Mouse (Mus musculus) left cerebral cortex, adult 2 months (tissue): Measurements from ENCODE around the gene Zc3h10. TPM values are rescaled to one million over a fixed set of nuclear protein-coding genes. Genes with fewer than 3 reads are reported as not detected.

ENCODE experiments used
- DNase-seq, 2 experiments: peaks; one replicate each; pipeline ENCODE4 v3.0.0; 2021 to 2022; ENCODE audit warnings: low spot score in 2 of 2, mixed read lengths in 1 of 2; ENCODE audit errors: extremely low spot score in 1 of 2
- H3K27ac ChIP-seq: fragments of 200-600 bp; 2 replicates; pipeline ENCODE4 v1.8.1; 2022
- H3K4me3 ChIP-seq: fragments of 200-600 bp; 2 replicates; pipeline ENCODE4 v1.8.1; 2022
- CTCF ChIP-seq: fragments of 200-600 bp; IDR thresholded peaks from 2 replicates; pipeline ENCODE4 v1.8.1; 2022; ENCODE audit warnings: antibody characterized with exemption, mild to moderate bottlenecking, moderate library complexity
- intact Hi-C: fragments of 180-260 bp; cut with DNase I; formaldehyde crosslinking; loops from one replicate; pipeline ENCODE4 v1.15.1; 2025
- long read RNA-seq, 2 experiments: library from polyadenylated mRNA; stranded (forward); transcript quantifications; one replicate each; pipeline ENCODE4 v2.0.0; 2021; ENCODE audit warnings: borderline mapping rate in 2 of 2
- total RNA-seq, 2 experiments: library from RNA; stranded (reverse); gene quantifications; 2 replicates each; pipeline ENCODE4 v1.2.3; 2021

Zc3h10 gene
- total RNA-seq: 10 to 100 TPM; 12.4 to 15.7 TPM
- long read RNA-seq, experiment 1, transcript Zc3h10-201 (3 exons, 3,721 nt): major isoform, 14 of 25 reads
- long read RNA-seq, experiment 1, partial matches to known transcripts: 1 of 25 reads
- long read RNA-seq, experiment 1, other reads (novel, unspliced or antisense): 7 of 25 reads
- long read RNA-seq, experiment 2, transcript Zc3h10-201 (3 exons, 3,721 nt): major isoform, 10 of 14 reads
- long read RNA-seq, experiment 2, partial matches to known transcripts: 0 of 14 reads
- long read RNA-seq, experiment 2, other reads (novel, unspliced or antisense): 2 of 14 reads

DNA sequence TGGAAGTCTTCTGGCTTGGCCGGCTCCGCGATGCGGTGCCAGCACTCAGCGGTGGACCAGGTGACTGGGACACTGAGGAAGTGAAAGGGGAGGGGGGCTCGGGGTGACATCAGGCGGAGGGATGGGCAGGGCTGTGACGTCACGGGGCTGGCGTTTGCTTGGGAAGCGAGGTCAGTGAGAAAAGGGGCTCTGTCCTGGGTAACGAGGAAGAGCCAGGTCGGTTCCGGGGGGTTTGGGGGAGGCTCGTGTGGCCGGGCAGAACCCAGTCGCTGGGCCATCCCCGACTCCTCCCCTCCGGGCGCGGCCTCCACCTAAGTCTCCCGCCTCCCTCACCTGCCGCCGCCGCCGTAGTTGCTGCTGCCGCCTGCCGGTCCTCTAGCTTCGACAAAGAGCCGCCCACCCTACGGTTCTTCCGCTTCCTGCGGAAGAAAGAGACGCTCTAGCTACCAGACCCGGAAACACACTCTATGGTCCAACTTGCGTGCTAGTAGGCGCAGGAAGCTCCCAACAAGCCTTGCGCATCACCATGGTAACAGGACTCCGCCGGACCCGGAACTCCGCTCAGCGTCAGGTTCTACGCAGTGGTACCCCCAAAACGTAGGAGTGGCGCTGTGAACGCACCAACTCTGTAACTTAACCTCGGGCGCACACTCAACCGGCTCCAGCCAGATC is at the start of gene Zc3h10:
Gene Zc3h10, minus strand, starts transcription at position 414 of the 672 bp plus-strand sequence.
- intact Hi-C loops: loop anchor here (2.0 kb wide), 1 partner anchor 55 kb away; no protein-coding TSS in a partner anchor
- peak; percentile 93 to 95 for DNase-seq
- Histone ChIP-seq H3K4me3 (peak within 1 kb of the TSS; percentile 73), H3K27ac (peak within 1 kb of the TSS; percentile 97)
- peak; percentile 50 for TF ChIP-seq CTCF

DNA sequence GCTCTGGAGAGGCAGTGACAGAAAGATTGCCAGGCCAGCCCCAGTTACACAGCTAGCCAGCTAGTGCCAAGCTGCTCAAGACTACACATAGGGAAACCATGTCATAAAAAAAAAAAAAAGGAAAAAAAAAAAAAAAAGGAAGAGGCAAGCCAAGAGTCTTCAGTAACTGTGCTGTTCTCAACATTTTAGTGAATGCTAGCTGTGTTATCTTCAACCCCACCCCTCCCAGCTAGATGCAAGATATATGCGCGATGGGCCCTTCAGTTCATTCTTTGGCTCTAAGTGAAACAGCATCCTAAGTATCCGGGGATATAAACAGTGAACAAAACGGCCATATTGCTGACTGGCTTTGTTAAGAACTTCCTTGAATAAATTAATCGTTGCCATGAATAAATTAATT is 45.2 kb upstream of the Zc3h10 start:
- intact Hi-C loops: no loop called here
- DNase-seq: no peak
- Histone ChIP-seq H3K4me3 (no peak overlapping the region), H3K27ac (no peak overlapping the region)
- no peak for TF ChIP-seq CTCF

DNA sequence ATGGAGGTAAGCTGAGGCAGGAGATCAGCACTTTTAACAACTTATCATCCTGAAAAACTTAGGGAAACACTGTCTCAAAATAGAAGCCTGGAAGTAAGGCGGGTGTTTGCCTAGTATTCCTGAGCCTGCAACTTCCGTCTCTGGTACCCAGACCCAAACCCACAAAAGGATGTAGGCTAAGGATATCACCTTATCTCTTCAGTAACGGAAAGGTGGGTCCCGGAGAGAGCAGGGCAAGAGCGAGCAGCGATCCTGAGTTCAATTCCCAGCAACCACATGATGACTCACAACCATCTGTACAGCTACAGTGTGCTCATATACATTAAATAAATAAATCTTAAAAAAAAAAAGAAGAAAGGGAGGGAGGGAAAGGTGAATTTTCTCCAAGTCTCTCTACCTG is 43.9 kb upstream of the Zc3h10 start:
- Histone ChIP-seq H3K4me3 (no peak overlapping the region), H3K27ac (no peak overlapping the region)
- TF ChIP-seq CTCF: no peak
- intact Hi-C loops: no loop called here
- no peak for DNase-seq

DNA sequence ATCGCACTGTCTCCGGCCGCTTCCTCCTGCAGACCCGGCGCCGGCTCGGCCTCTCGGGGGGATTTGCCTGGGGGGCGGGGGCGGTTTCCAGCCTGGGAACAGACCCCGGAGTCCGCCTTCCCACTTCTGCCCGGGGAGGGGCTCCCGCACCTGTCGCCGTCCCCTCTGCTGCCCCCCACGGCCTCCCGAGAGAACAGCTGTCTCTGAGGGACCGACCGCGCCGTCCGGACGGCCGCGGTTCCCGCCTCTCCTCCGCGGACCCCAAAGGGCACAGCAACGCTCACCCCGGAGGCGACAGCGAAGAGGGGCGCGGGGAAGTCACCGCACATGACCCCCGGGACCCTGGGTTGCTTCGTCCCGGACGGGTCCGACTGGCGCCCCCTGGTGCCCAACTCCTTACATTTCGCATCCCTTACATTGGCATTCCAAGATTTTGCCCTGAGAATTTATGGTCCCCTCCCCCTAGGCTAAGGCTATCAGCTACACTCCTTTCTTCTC is 42.7 kb upstream of the Zc3h10 start:
- H3K27ac ChIP-seq: no peak overlapping the region

DNA sequence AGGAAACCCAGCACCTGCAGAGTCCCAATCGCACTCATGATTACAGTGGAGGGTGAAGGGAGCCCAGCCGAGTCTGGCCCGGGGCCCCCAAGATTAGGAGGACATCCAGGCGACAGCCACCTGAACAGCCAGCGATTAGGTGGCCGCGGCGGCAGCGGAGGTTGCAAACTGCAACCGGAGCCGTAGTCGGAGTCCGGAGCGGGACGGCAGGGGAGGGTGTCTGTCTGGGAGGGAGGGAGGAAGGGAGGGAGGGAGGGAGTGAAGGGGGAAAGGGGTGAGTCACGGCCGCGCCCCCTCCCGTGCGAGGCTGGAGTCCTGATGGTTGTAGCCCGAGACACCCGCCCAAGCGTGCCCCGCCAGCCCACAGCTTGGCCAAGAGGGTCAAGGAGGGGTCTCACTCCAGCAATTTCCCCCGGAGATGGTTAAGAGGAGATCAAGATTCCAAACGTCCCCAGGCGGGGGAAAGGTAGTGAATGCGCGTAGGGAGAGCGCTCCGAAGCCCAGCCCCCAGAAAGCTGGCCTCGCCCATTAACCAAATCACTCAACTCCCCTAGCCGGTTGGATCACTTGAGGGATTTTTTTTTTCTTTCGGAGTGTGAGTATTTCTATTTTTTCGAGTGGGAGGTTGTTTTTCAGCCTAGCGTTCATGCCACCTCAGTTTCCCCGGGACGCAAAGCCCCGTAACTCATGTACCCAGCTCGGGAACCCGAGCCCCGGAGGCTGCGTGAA is 42.1 kb upstream of the Zc3h10 start, which contains the start of gene Erbb3:
Gene Erbb3, minus strand, starts transcription at position 189 of the 729 bp plus-strand sequence.
- H3K4me3 ChIP-seq: peak within 1 kb of the TSS; percentile 52
- TF ChIP-seq CTCF: no peak
- H3K27ac ChIP-seq: 0 out of 2 replicates have a peak within 1 kb of the TSS, but pooled peaks have one; percentile 21
- no peak for DNase-seq
- intact Hi-C loops: no loop called here

More for the DNA sequence above, 42.7 kb upstream of the Zc3h10 start:
- DNase-seq: peak; percentile 39 to 42
- intact Hi-C loops: no loop called here
- H3K4me3 ChIP-seq: peak overlapping the region; percentile 52
- TF ChIP-seq CTCF: peak; percentile 82

DNA sequence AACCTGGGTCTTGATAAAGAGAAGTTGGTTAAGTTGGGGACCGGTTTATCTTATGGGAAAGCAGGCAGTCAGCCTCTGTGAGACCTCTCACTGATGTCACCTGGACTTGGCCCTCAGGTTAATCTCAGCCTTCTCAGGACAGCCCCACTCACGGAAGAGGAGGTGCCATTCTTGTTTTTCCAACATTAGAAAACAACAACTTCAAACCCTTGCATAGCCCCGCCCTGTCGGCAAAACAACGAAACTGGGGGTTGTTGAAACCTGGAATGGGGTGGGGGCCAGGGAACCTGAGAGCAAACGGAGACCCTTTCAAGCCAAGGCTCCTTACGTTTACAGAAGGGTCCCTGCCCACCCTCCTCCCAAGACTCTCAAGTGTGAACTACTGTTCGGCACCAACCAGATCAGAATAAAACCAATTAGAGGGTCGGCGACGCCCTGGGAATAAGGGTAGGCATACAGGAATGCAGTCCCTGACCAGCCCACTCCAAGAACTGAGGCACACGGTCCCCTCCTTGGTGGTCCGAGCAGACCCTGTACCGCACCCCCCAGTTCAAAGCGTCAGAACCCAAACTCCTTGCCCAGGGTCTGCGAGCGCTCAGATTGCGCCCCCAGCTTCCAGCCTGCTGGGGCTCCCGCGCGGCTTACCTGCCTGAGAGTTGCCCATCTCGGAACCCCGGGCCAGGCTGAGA is 41.3 kb upstream of the Zc3h10 start:
- Histone ChIP-seq H3K27ac (0 out of 2 replicates have a peak overlapping the region, but pooled peaks have one; percentile 21), H3K4me3 (peak overlapping the region; percentile 52)
- intact Hi-C loops: no loop called here
- DNase-seq: no peak
- TF ChIP-seq CTCF: no peak

DNA sequence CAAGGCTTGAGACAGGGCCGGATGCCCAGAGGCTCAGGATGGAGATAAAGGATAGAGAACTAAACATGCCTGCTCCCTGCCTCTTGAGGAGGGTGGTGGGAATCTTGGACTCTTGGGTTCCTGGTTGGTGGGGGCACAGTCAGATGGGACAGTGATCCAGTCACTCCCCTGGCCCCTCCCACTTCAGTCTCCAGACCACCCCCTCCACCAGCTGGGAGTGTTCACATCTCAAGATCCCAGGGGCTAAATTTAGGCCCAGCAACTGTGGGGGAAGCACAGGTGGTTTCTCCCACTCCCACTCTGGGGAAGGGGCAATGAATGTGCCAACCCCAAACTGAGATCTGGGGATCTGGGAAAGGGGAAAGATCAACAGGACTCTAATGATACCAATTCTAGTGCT is 40.6 kb upstream of the Zc3h10 start:
- no peak for DNase-seq
- Histone ChIP-seq H3K4me3 (no peak overlapping the region), H3K27ac (peak overlapping the region; percentile 47; the same call in 1 of the 2 replicates)
- intact Hi-C loops: no loop called here
- no peak for TF ChIP-seq CTCF

DNA sequence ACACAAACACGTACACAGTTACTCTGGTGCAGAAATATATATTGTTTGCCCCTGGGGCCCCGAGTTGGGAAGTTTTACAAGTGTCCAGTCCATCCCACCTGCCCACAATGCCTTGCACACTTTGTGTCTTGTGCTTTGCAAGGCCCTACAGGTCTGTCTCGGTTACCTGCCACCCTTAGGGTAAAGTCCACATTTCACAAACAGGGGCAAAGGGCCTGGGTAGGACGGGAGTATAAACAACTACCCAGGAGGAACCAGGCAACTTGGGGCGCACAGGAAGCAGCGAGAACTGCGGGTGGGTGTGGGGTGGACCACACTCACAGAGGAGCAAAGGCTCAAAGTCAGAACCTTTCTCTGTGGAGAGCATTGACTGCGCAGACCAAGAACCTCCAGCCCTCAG is 40.1 kb upstream of the Zc3h10 start:
- peak overlapping the region; percentile 4; the same call in 1 of the 2 replicates for H3K4me3 ChIP-seq
- peak overlapping the region; percentile 47; the same call in 1 of the 2 replicates for H3K27ac ChIP-seq
- no peak for TF ChIP-seq CTCF
- intact Hi-C loops: no loop called here
- DNase-seq: no peak

DNA sequence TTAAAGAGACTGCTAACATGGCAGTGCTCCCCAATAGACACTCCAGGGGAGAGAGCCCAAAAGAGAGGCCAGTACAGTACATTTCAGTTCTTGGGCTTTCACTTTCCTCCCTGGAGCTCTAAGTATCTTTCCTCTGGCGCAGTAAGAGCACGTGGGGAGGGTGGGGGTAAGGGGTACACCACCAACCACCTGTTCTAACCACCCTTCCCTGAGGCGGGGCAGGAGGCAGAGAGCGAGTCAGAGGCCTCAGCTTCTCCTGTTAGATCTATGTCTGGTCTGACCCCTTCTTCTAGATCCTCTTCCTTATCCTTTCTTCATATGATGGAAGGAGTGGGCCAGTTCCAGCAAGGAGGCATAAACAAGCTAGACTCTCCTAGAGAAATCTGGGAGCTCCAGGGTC is 39.5 kb upstream of the Zc3h10 start:
- TF ChIP-seq CTCF: no peak
- intact Hi-C loops: no loop called here
- DNase-seq: no peak
- no peak overlapping the region; the same call in 1 of the 2 replicates for H3K4me3 ChIP-seq
- H3K27ac ChIP-seq: peak overlapping the region; percentile 47; the same call in 1 of the 2 replicates

DNA sequence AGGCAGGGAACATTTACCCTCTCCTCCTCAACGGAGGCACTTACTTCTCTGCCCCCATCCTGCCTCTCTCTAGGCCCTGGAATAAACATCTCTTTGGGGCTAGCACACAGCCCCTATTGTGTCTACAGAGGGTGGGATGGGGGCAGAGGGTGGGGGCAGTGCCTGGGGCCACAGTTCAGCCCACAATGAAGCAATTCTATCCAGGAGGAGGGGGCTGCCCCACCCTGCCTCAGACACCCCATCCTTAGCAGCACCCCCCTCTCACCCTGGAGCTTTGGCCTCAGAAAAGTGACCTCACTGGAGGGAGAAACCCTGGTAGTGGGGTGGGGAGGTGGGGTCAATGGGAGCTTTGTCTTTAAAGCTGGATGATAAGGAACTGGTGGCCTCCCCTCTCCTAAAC is 39.0 kb upstream of the Zc3h10 start:
- TF ChIP-seq CTCF: no peak
- no peak overlapping the region for H3K4me3 ChIP-seq
- intact Hi-C loops: no loop called here
- DNase-seq: no peak
- peak overlapping the region; percentile 53; the same call in 1 of the 2 replicates for H3K27ac ChIP-seq

DNA sequence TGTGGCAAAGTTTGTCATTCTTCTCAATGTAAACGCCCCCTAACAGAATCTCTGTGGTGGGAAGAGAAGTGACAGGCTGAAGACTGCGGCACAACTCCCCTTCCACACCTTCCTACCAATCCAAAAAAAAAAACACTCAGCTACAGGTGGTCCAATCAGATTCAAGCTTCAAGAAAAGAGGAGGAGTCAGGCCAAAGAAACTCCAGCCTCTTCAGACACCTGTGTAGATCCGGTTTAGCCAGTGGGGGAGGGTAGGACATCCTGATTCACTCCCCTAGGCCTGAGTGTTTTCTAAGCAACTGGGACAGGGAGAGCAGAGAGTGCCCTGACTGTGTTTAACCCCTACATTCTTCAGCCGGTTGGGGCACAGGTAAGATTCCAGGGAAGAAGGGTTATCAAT is 36.8 kb upstream of the Zc3h10 start:
- H3K4me3 ChIP-seq: no peak overlapping the region
- intact Hi-C loops: loop anchor here (2.0 kb wide), 1 partner anchor 18 kb away; no protein-coding TSS in a partner anchor
- no peak overlapping the region for H3K27ac ChIP-seq
- TF ChIP-seq CTCF: no peak
- no peak for DNase-seq
